Mouse (Mus musculus) CH12.LX (cell line): ENCODE results near the gene Pradc1.

Experiments
- CTCF ChIP-seq, 2 experiments: IDR thresholded peaks in 1 of 2; conservative IDR thresholded peaks in 1 of 2; 2 replicates each; pipeline ENCODE4 v1.5.1; 2011 to 2012; ENCODE audit warnings: low read depth in 2 of 2, low read length in 2 of 2, improper control_type of control experiment in 1 of 2, inconsistent platforms in 1 of 2, mild to moderate bottlenecking in 1 of 2, moderate library complexity in 1 of 2
- EP300 ChIP-seq: IDR thresholded peaks from 2 replicates; pipeline ENCODE4 v1.6.1; 2011; ENCODE audit warnings: low read length, improper control_type of control experiment
- MAFK ChIP-seq: IDR thresholded peaks from 2 replicates; pipeline ENCODE4 v1.6.1; 2011; ENCODE audit warnings: low read length, improper control_type of control experiment; ENCODE audit not compliant: insufficient replicate concordance
- MXI1 ChIP-seq: IDR thresholded peaks from 2 replicates; pipeline ENCODE4 v1.6.1; 2011; ENCODE audit warnings: mild to moderate bottlenecking, low read depth, low read length, improper control_type of control experiment
- POLR2A ChIP-seq: IDR thresholded peaks from 2 replicates; pipeline ENCODE4 v1.6.1; 2011; ENCODE audit warnings: low read depth, mild to moderate bottlenecking, improper control_type of control experiment, low read length
- POLR2AphosphoS2 ChIP-seq: IDR thresholded peaks from 2 replicates; pipeline ENCODE4 v1.6.1; 2011; ENCODE audit warnings: low read depth, low read length, improper control_type of control experiment
- RAD21 ChIP-seq: IDR thresholded peaks from 2 replicates; pipeline ENCODE4 v1.6.1; 2011; ENCODE audit warnings: low read depth, mild to moderate bottlenecking, low read length, improper control_type of control experiment, moderate library complexity
- SMC3 ChIP-seq: IDR thresholded peaks from 2 replicates; pipeline ENCODE4 v1.6.1; 2011; ENCODE audit warnings: low read depth, low read length, improper control_type of control experiment
- TBP ChIP-seq: conservative IDR thresholded peaks from 2 replicates; pipeline ENCODE4 v1.6.1; 2011; ENCODE audit warnings: low read depth, low read length, improper control_type of control experiment
- TCF12 ChIP-seq: IDR thresholded peaks from 2 replicates; pipeline ENCODE4 v1.6.1; 2014; ENCODE audit warnings: low read depth, mild to moderate bottlenecking, inconsistent platforms, low read length, improper control_type of control experiment
- ZNF384 ChIP-seq: IDR thresholded peaks from 2 replicates; pipeline ENCODE4 v1.6.1; 2012; ENCODE audit warnings: low read depth, low read length, improper control_type of control experiment, inconsistent platforms

DNA sequence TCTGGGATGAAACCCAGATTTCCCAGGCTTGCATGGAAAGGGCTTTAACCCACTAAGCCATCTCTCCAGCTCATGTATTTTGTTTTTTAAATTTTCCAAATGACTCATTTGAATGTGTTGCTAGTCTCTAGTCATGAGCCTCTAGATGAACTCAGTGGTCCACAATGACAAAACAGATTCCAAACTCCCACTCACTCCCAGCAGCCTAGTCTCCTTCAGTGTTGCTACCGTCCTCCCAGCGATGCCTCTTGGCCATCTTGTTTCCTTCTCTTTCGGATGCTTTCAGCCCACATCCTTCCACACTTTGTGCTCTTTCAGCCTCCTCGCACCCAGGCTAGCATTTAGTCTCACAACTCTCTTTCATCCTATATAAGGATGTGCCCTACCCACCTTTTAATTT is 38.5 kb upstream of the Pradc1 start:
- TF ChIP-seq EP300 (no peak), CTCF (conservative IDR thresholded peaks at IDR 0.05 in 1 of 2, IDR thresholded peaks at IDR 0.05 in 1 of 2; ENCODE audit: low read depth in 2 of 2, low read length in 2 of 2) (no peak), MXI1 (no peak), POLR2A (no peak), RAD21 (no peak), ZNF384 (no peak), TBP (no peak), TCF12 (no peak), MAFK (no peak), SMC3 (no peak), POLR2AphosphoS2 (no peak)
